Mouse (Mus musculus): Measurements from ENCODE around the gene Col11a2. TPM values are rescaled to one million over a fixed set of nuclear protein-coding genes. Genes with fewer than 3 reads are reported as not detected.

Gene Col11a2
- polyA plus RNA-seq, 1 experiment from 2014 or later: 0.13 TPM

- ATAC-seq: no peak
- H3K9me3 ChIP-seq (ENCODE audit: control insufficient read depth): no peaks in the 10 kb centered on the region
- peaks cover 28% of the 10 kb centered on the region for H3K36me3 ChIP-seq (ENCODE audit: control insufficient read depth, insufficient read depth)
- H3K27ac ChIP-seq (ENCODE audit: low read depth, low read length): no peak overlapping the region
- no peak overlapping the region for H3K4me3 ChIP-seq (ENCODE audit: low read depth, low read length)
- H3K27me3 ChIP-seq (replicated peaks; ENCODE audit: control insufficient read depth, insufficient read depth, low read length): 0 out of 2 replicates have a peak, but pooled peaks cover 6% of the 10 kb centered on the region
- H3K9ac ChIP-seq (ENCODE audit: low read depth, low read length): no peak overlapping the region
- WGBS: 87% methylated on average over 7 of the region's 7 CpGs
- no peak for TF ChIP-seq CTCF (IDR thresholded peaks at IDR 0.05; ENCODE audit: low read depth)
- H3K4me1 ChIP-seq (replicated peaks; ENCODE audit: control insufficient read depth, insufficient read depth, low read length): no peaks in the 10 kb centered on the region; the same call in 1 of the 2 replicates
- no peak overlapping the region for H3K4me2 ChIP-seq (replicated peaks; ENCODE audit: low read depth)
Measured at GRCm38 (mm10) chr17:34037241-34037640, 2.0 kb upstream of the Col11a2 start.

- Histone ChIP-seq H3K27ac (ENCODE audit: low read depth, low read length) (no peak overlapping the region), H3K4me1 (replicated peaks; ENCODE audit: control insufficient read depth, insufficient read depth, low read length) (no peaks in the 10 kb centered on the region; the same call in 1 of the 2 replicates), H3K9me3 (ENCODE audit: control insufficient read depth) (no peaks in the 10 kb centered on the region), H3K4me3 (ENCODE audit: low read depth, low read length) (peak overlapping the region; percentile 11; the same call in 1 of the 2 replicates), H3K4me2 (replicated peaks; ENCODE audit: low read depth) (peak overlapping the region; percentile 59), H3K9ac (ENCODE audit: low read depth, low read length) (no peak overlapping the region), H3K36me3 (ENCODE audit: control insufficient read depth, insufficient read depth) (peaks cover 28% of the 10 kb centered on the region), H3K27me3 (replicated peaks; ENCODE audit: control insufficient read depth, insufficient read depth, low read length) (0 out of 2 replicates have a peak, but pooled peaks cover 6% of the 10 kb centered on the region)
- ATAC-seq: no peak
- WGBS: 15% methylated on average over 21 of the region's 21 CpGs
- TF ChIP-seq CTCF (IDR thresholded peaks at IDR 0.05; ENCODE audit: low read depth): no peak
Measured at GRCm38 (mm10) chr17:34038440-34038839, 797 bp upstream of the Col11a2 start.

DNA sequence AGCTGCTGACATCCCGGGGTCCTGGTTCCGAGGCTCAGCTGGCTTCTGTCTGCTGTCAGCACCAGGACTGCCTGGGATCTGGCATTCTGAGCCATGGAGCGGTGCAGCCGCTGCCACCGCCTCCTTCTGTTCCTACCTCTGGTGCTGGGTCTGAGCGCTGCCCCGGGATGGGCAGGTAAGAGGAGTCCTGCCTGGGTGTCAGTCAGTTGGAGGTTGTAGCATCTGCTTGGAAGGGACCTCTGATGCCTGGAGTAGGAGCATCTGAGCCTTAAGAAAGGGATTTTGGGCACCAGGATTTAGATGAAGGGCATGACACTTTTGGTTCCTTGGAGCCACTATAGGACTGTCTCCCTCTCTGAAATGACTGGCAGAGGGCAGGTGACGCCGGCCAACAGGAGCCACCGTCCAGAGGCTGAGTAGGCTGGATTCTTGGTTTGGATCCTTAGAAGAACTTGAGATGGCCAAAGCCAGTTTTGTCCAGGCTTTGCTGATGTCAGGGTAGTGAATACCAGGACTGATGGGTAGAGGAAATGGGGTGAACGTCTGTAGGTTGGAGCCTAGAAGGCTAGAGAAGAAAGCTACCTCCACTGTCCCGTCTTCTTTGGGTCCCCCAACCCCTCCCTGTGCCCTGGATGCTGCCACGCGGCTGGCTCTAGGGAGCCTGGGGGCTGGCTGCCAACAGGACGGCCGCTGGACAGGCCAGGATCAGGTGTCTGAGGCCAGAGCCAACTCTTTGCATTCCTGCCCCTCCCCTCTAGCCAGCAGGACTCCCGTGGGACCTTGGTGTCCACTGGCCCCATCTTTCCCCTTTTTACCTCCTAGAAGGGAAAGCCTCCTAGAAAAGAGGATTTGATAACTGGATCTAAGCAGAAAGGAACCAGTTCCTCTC is 569 bp downstream of the Col11a2 start:
- Histone ChIP-seq H3K9ac (ENCODE audit: low read depth, low read length) (no peak overlapping the region; the same call in 1 of the 2 replicates), H3K4me2 (replicated peaks; ENCODE audit: low read depth) (no peak overlapping the region), H3K4me3 (ENCODE audit: low read depth, low read length) (no peak overlapping the region), H3K9me3 (ENCODE audit: control insufficient read depth) (no peaks in the 10 kb centered on the region), H3K27ac (ENCODE audit: low read depth, low read length) (no peak overlapping the region), H3K36me3 (ENCODE audit: control insufficient read depth, insufficient read depth) (peaks cover 28% of the 10 kb centered on the region), H3K27me3 (replicated peaks; ENCODE audit: control insufficient read depth, insufficient read depth, low read length) (0 out of 2 replicates have a peak, but pooled peaks cover 6% of the 10 kb centered on the region), H3K4me1 (replicated peaks; ENCODE audit: control insufficient read depth, insufficient read depth, low read length) (no peaks in the 10 kb centered on the region; the same call in 1 of the 2 replicates)
- 20% methylated on average over 17 of the region's 17 CpGs for WGBS
- ATAC-seq: 0 out of 2 replicates have a peak, but pooled peaks have one; percentile 2
- no peak for TF ChIP-seq CTCF (IDR thresholded peaks at IDR 0.05; ENCODE audit: low read depth)

- Histone ChIP-seq H3K9ac (ENCODE audit: low read depth, low read length) (no peak overlapping the region), H3K4me3 (ENCODE audit: low read depth, low read length) (no peak overlapping the region), H3K27me3 (replicated peaks; ENCODE audit: control insufficient read depth, insufficient read depth, low read length) (no peaks in the 10 kb centered on the region), H3K9me3 (ENCODE audit: control insufficient read depth) (no peaks in the 10 kb centered on the region), H3K4me2 (replicated peaks; ENCODE audit: low read depth) (no peak overlapping the region), H3K36me3 (ENCODE audit: control insufficient read depth, insufficient read depth) (no peaks in the 10 kb centered on the region), H3K27ac (ENCODE audit: low read depth, low read length) (no peak overlapping the region), H3K4me1 (replicated peaks; ENCODE audit: control insufficient read depth, insufficient read depth, low read length) (no peaks in the 10 kb centered on the region)
- ATAC-seq: no peak
- WGBS: 83% methylated on average over 14 of the region's 14 CpGs
- TF ChIP-seq CTCF (IDR thresholded peaks at IDR 0.05; ENCODE audit: low read depth): no peak
Measured at GRCm38 (mm10) chr17:34045941-34046340, 6.7 kb downstream of the Col11a2 start.

GRCm38 (mm10) chr17:34047404-34048050 is 8.3 kb downstream of the Col11a2 start:
- no peak for TF ChIP-seq CTCF (IDR thresholded peaks at IDR 0.05; ENCODE audit: low read depth)
- Histone ChIP-seq H3K27me3 (replicated peaks; ENCODE audit: control insufficient read depth, insufficient read depth, low read length) (no peaks in the 10 kb centered on the region), H3K9ac (ENCODE audit: low read depth, low read length) (no peak overlapping the region), H3K27ac (ENCODE audit: low read depth, low read length) (no peak overlapping the region), H3K9me3 (ENCODE audit: control insufficient read depth) (no peaks in the 10 kb centered on the region), H3K36me3 (ENCODE audit: control insufficient read depth, insufficient read depth) (no peaks in the 10 kb centered on the region), H3K4me2 (replicated peaks; ENCODE audit: low read depth) (no peak overlapping the region), H3K4me1 (replicated peaks; ENCODE audit: control insufficient read depth, insufficient read depth, low read length) (no peaks in the 10 kb centered on the region), H3K4me3 (ENCODE audit: low read depth, low read length) (no peak overlapping the region)
- 94% methylated on average over 5 of the region's 5 CpGs for WGBS
- no peak for ATAC-seq

GRCm38 (mm10) chr17:34057224-34057623 is 18.0 kb downstream of the Col11a2 start:
- ATAC-seq: no peak
- Histone ChIP-seq H3K27ac (ENCODE audit: low read depth, low read length) (no peak overlapping the region), H3K36me3 (ENCODE audit: control insufficient read depth, insufficient read depth) (no peaks in the 10 kb centered on the region), H3K27me3 (replicated peaks; ENCODE audit: control insufficient read depth, insufficient read depth, low read length) (no peaks in the 10 kb centered on the region), H3K9ac (ENCODE audit: low read depth, low read length) (no peak overlapping the region), H3K4me1 (replicated peaks; ENCODE audit: control insufficient read depth, insufficient read depth, low read length) (no peaks in the 10 kb centered on the region), H3K4me2 (replicated peaks; ENCODE audit: low read depth) (no peak overlapping the region), H3K9me3 (ENCODE audit: control insufficient read depth) (no peaks in the 10 kb centered on the region), H3K4me3 (ENCODE audit: low read depth, low read length) (no peak overlapping the region)
- TF ChIP-seq CTCF (IDR thresholded peaks at IDR 0.05; ENCODE audit: low read depth): no peak
- WGBS: 73% methylated on average over 7 of the region's 7 CpGs

All from intestine, postnatal 0 days (tissue).